Mouse (Mus musculus) lung, adult 2 months (tissue): ENCODE results near the gene Syce3. TPM values are rescaled to one million over a fixed set of nuclear protein-coding genes. Genes with fewer than 3 reads are reported as not detected.

Experiments used
- DNase-seq: peaks from one replicate; pipeline ENCODE4 v3.0.0; 2022
- H3K4me1 ChIP-seq: fragments of 200-500 bp; 2 replicates; pipeline ENCODE4 v1.6.1; 2011; ENCODE audit warnings: low read length; ENCODE audit not compliant: control insufficient read depth, insufficient read depth
- H3K4me3 ChIP-seq: fragments of 200-500 bp; replicated peaks from 2 replicates; pipeline ENCODE3; 2011; ENCODE audit warnings: low read depth, mild to moderate bottlenecking, control low read depth, low read length; ENCODE audit errors: extremely low read depth
- CTCF ChIP-seq: fragments of 200-500 bp; IDR thresholded peaks from 2 replicates; pipeline ENCODE4 v1.5.1; 2011; ENCODE audit warnings: mild to moderate bottlenecking, low read length, control low read depth; ENCODE audit not compliant: insufficient read depth
- POLR2A ChIP-seq: fragments of 200-500 bp; IDR thresholded peaks from 2 replicates; pipeline ENCODE4 v1.6.1; 2011; ENCODE audit warnings: low read depth, mild to moderate bottlenecking, control low read depth, low read length, borderline replicate concordance; ENCODE audit errors: extremely low read depth
- WGBS: fragments of 180-500 bp; shearing (Covaris S2); methylation state at CpG from one replicate; pipeline ENCODE4 v1.1.7; 2018; 5-methylcytosine and 5-hydroxymethylcytosine counted together
- polyA plus RNA-seq: library from polyadenylated mRNA; depleted of rRNA; stranded (reverse); fragments of >200 nt; gene quantifications from 2 replicates; pipeline ENCODE4 v1.2.3, GENCODE M21; 2012

The Syce3 gene
- polyA plus RNA-seq, 1 experiment = not detected

- peak; percentile 23 for DNase-seq
- no peak for TF ChIP-seq POLR2A
- WGBS = under 1% methylated on average over 15 of the region's 15 CpGs
- Histone ChIP-seq H3K4me1 (peaks cover 5% of the 10 kb centered on the region; the same call in 1 of the 2 replicates), H3K4me3 (peak overlapping the region; percentile 74)
Observed at GRCm38 (mm10) chr15:89356372-89356771, 53.9 kb downstream of the Syce3 start.

GRCm38 (mm10) chr15:89355241-89356187 lies 54.8 kb downstream of the Syce3 start, which contains the start of the genes Lmf2 and Ncaph2:
Gene Lmf2, minus strand, starts transcription at chr15:89355659.
Gene Ncaph2, plus strand, starts transcription at chr15:89355719.
- TF ChIP-seq CTCF = no peak
- peak; percentile 61; the same call in 1 of the 2 replicates for TF ChIP-seq POLR2A
- DNase-seq = peak; percentile 98
- peak within 1 kb of the TSS; percentile 74 for H3K4me3 ChIP-seq
- under 1% methylated on average over 64 of the region's 64 CpGs for WGBS
- H3K4me1 ChIP-seq = peaks cover 5% of the 10 kb centered on the region

GRCm38 (mm10) chr15:89354455-89354854 lies 55.8 kb downstream of the Syce3 start:
- Histone ChIP-seq H3K4me1 (peaks cover 5% of the 10 kb centered on the region), H3K4me3 (no peak overlapping the region)
- no peak for TF ChIP-seq CTCF
- TF ChIP-seq POLR2A = no peak
- 58% methylated on average over 7 of the region's 7 CpGs for WGBS
- DNase-seq = no peak

GRCm38 (mm10) chr15:89353837-89354236 lies 56.5 kb downstream of the Syce3 start:
- WGBS = 91% methylated on average over 16 of the region's 16 CpGs

GRCm38 (mm10) chr15:89352795-89353194 lies 57.5 kb downstream of the Syce3 start:
- no peak overlapping the region for H3K4me3 ChIP-seq
- WGBS = 96% methylated on average over 12 of the region's 12 CpGs
- H3K4me1 ChIP-seq = peaks cover 5% of the 10 kb centered on the region
- TF ChIP-seq POLR2A = no peak
- no peak for DNase-seq

More at GRCm38 (mm10) chr15:89353837-89354236, 56.5 kb downstream of the Syce3 start:
- DNase-seq = no peak
- TF ChIP-seq CTCF (no peak), POLR2A (no peak)
- Histone ChIP-seq H3K4me3 (no peak overlapping the region), H3K4me1 (peaks cover 5% of the 10 kb centered on the region)

GRCm38 (mm10) chr15:89352054-89352453 lies 58.2 kb downstream of the Syce3 start:
- TF ChIP-seq POLR2A (no peak), CTCF (no peak)
- WGBS = 96% methylated on average over 14 of the region's 14 CpGs
- DNase-seq = no peak
- no peak overlapping the region for H3K4me3 ChIP-seq
- peaks cover 5% of the 10 kb centered on the region for H3K4me1 ChIP-seq

- TF ChIP-seq POLR2A = no peak
- no peak for TF ChIP-seq CTCF
- peaks cover 5% of the 10 kb centered on the region for H3K4me1 ChIP-seq
- H3K4me3 ChIP-seq = no peak overlapping the region
- WGBS = 86% methylated on average over 15 of the region's 15 CpGs
- DNase-seq = no peak
Observed at GRCm38 (mm10) chr15:89351302-89351701, 59.0 kb downstream of the Syce3 start.

- no peak for DNase-seq
- 57% methylated on average over 5 of the region's 5 CpGs for WGBS
- peaks cover 5% of the 10 kb centered on the region; the same call in 1 of the 2 replicates for H3K4me1 ChIP-seq
- H3K4me3 ChIP-seq = no peak overlapping the region
- TF ChIP-seq POLR2A (peak; percentile 17; the same call in 1 of the 2 replicates), CTCF (no peak)
Observed at GRCm38 (mm10) chr15:89350447-89350846, 59.9 kb downstream of the Syce3 start.

GRCm38 (mm10) chr15:89343325-89343724 lies 67.0 kb downstream of the Syce3 start:
- TF ChIP-seq POLR2A = no peak
- no peak for TF ChIP-seq CTCF
- Histone ChIP-seq H3K4me3 (no peak overlapping the region), H3K4me1 (no peaks in the 10 kb centered on the region)
- no peak for DNase-seq
- 74% methylated on average over 3 of the region's 3 CpGs for WGBS
